Mouse (Mus musculus) CH12.LX (cell line): ENCODE data around the gene Pou4f2. TPM values are rescaled to one million over a fixed set of nuclear protein-coding genes. Genes with fewer than 3 reads are reported as not detected.

Experiments used
- DNase-seq: peaks from one replicate; pipeline ENCODE4 v3.0.0-alpha.2; 2013; ENCODE audit errors: extremely low read depth
- H3K27ac ChIP-seq: 2 replicates; pipeline ENCODE4 v1.5.1; 2012; ENCODE audit warnings: low read depth, mild to moderate bottlenecking, control low read depth, moderate library complexity; ENCODE audit not compliant: insufficient read depth
- H3K27me3 ChIP-seq: replicated peaks from 2 replicates; pipeline ENCODE3; 2012; ENCODE audit warnings: inconsistent platforms
- H3K36me3 ChIP-seq, 2 experiments: replicated peaks in 1 of 2; 2 replicates each; pipeline versions ENCODE3 to v1.6.1; 2012; ENCODE audit warnings: inconsistent platforms in 1 of 2, low read length in 1 of 2, mild to moderate bottlenecking in 1 of 2, mixed read lengths in 1 of 2, moderate library complexity in 1 of 2; ENCODE audit not compliant: control insufficient read depth in 1 of 2, insufficient read depth in 1 of 2
- H3K4me1 ChIP-seq, 2 experiments: 2 replicates each; pipeline ENCODE4 v1.6.1; 2012; ENCODE audit warnings: inconsistent platforms in 1 of 2, moderate library complexity in 1 of 2; ENCODE audit not compliant: insufficient read depth in 2 of 2, control insufficient read depth in 1 of 2
- H3K4me2 ChIP-seq: 2 replicates; pipeline ENCODE4 v1.6.1; 2012; ENCODE audit warnings: low read depth, mild to moderate bottlenecking, control low read depth; ENCODE audit not compliant: poor library complexity, insufficient read depth, severe bottlenecking
- H3K4me3 ChIP-seq, 3 experiments: fragments of 150-350 bp in 1 of 3; sonication (generic) in 1 of 3; replicated peaks in 1 of 3; 2 replicates each; pipeline versions ENCODE3 to v1.5.1; 2011 to 2012; ENCODE audit warnings: low read depth in 2 of 3, low read length in 2 of 3, mild to moderate bottlenecking in 2 of 3, moderate library complexity in 2 of 3, control low read depth in 1 of 3, improper control_type of control experiment in 1 of 3, inconsistent platforms in 1 of 3, mixed read lengths in 1 of 3; ENCODE audit not compliant: poor library complexity in 1 of 3
- H3K79me2 ChIP-seq: replicated peaks from 2 replicates; pipeline ENCODE4 v1.6.1; 2012; ENCODE audit warnings: mild to moderate bottlenecking, moderate library complexity; ENCODE audit not compliant: control insufficient read depth, poor library complexity, insufficient read depth, severe bottlenecking; ENCODE audit errors: extremely low read depth
- H3K9ac ChIP-seq: 2 replicates; pipeline ENCODE4 v1.6.1; 2012; ENCODE audit warnings: low read depth, mild to moderate bottlenecking, control low read depth, moderate library complexity; ENCODE audit not compliant: insufficient read depth
- H3K9me3 ChIP-seq: replicated peaks from 2 replicates; pipeline ENCODE3; 2012; ENCODE audit warnings: low read length, inconsistent platforms, mixed read lengths
- CHD1 ChIP-seq: IDR thresholded peaks from 2 replicates; pipeline ENCODE4 v1.6.1; 2012; ENCODE audit warnings: low read depth, low read length, improper control_type of control experiment, inconsistent platforms
- CTCF ChIP-seq, 2 experiments: IDR thresholded peaks in 1 of 2; conservative IDR thresholded peaks in 1 of 2; 2 replicates each; pipeline ENCODE4 v1.5.1; 2011 to 2012; ENCODE audit warnings: low read depth in 2 of 2, low read length in 2 of 2, improper control_type of control experiment in 1 of 2, inconsistent platforms in 1 of 2, mild to moderate bottlenecking in 1 of 2, moderate library complexity in 1 of 2
- ETS1 ChIP-seq: conservative IDR thresholded peaks from 2 replicates; pipeline ENCODE4 v1.6.1; 2012; ENCODE audit warnings: low read depth, mild to moderate bottlenecking, inconsistent platforms, low read length, improper control_type of control experiment, moderate library complexity
- GABPA ChIP-seq: IDR thresholded peaks from 2 replicates; pipeline ENCODE4 v1.6.1; 2012; ENCODE audit warnings: low read depth, low read length, improper control_type of control experiment, inconsistent platforms; ENCODE audit not compliant: insufficient replicate concordance
- IRF4 ChIP-seq: IDR thresholded peaks from 2 replicates; pipeline ENCODE4 v1.6.1; 2014; ENCODE audit warnings: low read depth, mild to moderate bottlenecking, inconsistent platforms, low read length, improper control_type of control experiment
- KAT2A ChIP-seq: IDR thresholded peaks from 2 replicates; pipeline ENCODE4 v1.6.1; 2012; ENCODE audit warnings: low read length, improper control_type of control experiment, inconsistent platforms; ENCODE audit not compliant: insufficient replicate concordance
- MAFK ChIP-seq: IDR thresholded peaks from 2 replicates; pipeline ENCODE4 v1.6.1; 2011; ENCODE audit warnings: low read length, improper control_type of control experiment; ENCODE audit not compliant: insufficient replicate concordance
- MAX ChIP-seq: IDR thresholded peaks from 2 replicates; pipeline ENCODE4 v1.6.1; 2011; ENCODE audit warnings: low read length, improper control_type of control experiment
- MEF2A ChIP-seq: IDR thresholded peaks from 2 replicates; pipeline ENCODE4 v1.6.1; 2014; ENCODE audit warnings: low read depth, mild to moderate bottlenecking, inconsistent platforms, low read length, improper control_type of control experiment, borderline replicate concordance
- MXI1 ChIP-seq: IDR thresholded peaks from 2 replicates; pipeline ENCODE4 v1.6.1; 2011; ENCODE audit warnings: mild to moderate bottlenecking, low read depth, low read length, improper control_type of control experiment
- PAX5 ChIP-seq: IDR thresholded peaks from 2 replicates; pipeline ENCODE4 v1.6.1; 2012; ENCODE audit warnings: low read length, inconsistent platforms, mixed read lengths
- POLR2A ChIP-seq: IDR thresholded peaks from 2 replicates; pipeline ENCODE4 v1.6.1; 2011; ENCODE audit warnings: low read depth, mild to moderate bottlenecking, improper control_type of control experiment, low read length
- UBTF ChIP-seq: IDR thresholded peaks from 2 replicates; pipeline ENCODE4 v1.6.1; 2012; ENCODE audit warnings: low read depth, mild to moderate bottlenecking, inconsistent platforms, low read length, improper control_type of control experiment, moderate library complexity
- USF2 ChIP-seq: conservative IDR thresholded peaks from 2 replicates; pipeline ENCODE4 v1.6.1; 2011; ENCODE audit warnings: low read depth, low read length, improper control_type of control experiment
- ZKSCAN1 ChIP-seq: IDR thresholded peaks from 2 replicates; pipeline ENCODE4 v1.6.1; 2012; ENCODE audit warnings: low read depth, inconsistent platforms, low read length, improper control_type of control experiment, borderline replicate concordance
- ZMIZ1 ChIP-seq: IDR thresholded peaks from 2 replicates; pipeline ENCODE4 v1.6.1; 2012; ENCODE audit warnings: low read depth, mild to moderate bottlenecking, inconsistent platforms, low read length, improper control_type of control experiment
- dilution Hi-C: fragments of 300-500 bp; cut with MboI; formaldehyde crosslinking; loops from 2 replicates; pipeline ENCODE4 v1.14.3; 2020; ENCODE audit warnings: low sequenced_read_pairs; ENCODE audit not compliant: extremely low pct_unique_long_range_greater_than_20kb, extremely low pct_ligation_motif_present
- in situ Hi-C: fragments of 300-500 bp; cut with MboI; formaldehyde crosslinking; loops from 3 replicates; pipeline ENCODE4 v1.14.3; 2019; ENCODE audit warnings: low sequenced_read_pairs, low pct_ligation_motif_present, low pct_unique_long_range_greater_than_20kb, mixed read lengths
- polyA plus RNA-seq: library from polyadenylated mRNA; unstranded; fragments of >175 nt; gene quantifications from 2 replicates; pipeline ENCODE4 v1.2.1, GENCODE M21; 2012; ENCODE audit warnings: low read depth; ENCODE audit not compliant: insufficient read length
- total RNA-seq, 2 experiments: library from RNA; depleted of rRNA; stranded (reverse); fragments of 300-350 nt in 1 of 2; fragments of >200 nt in 1 of 2; gene quantifications; 2 replicates each; pipeline ENCODE4 v1.2.3; 2012 to 2014

Gene Pou4f2
- total and polyA plus RNA-seq, 3 experiments, result not detected

- no peaks in the 10 kb centered on the region for H3K27me3 ChIP-seq
- peaks cover 2% of the 10 kb centered on the region for H3K9me3 ChIP-seq
- H3K4me2 ChIP-seq, result no peak overlapping the region
- H3K36me3 ChIP-seq, result no peaks in the 10 kb centered on the region
- in situ Hi-C loops, result no loop called here
- DNase-seq, result no peak
- no peaks in the 10 kb centered on the region for H3K79me2 ChIP-seq
- H3K4me1 ChIP-seq, result peaks cover 0 to 11% of the 10 kb centered on the region in 2 experiments; a peak in 2 of 4 replicates
- dilution Hi-C loops, result no loop called here
- H3K4me3 ChIP-seq, result no peak overlapping the region
- H3K27ac ChIP-seq, result no peak overlapping the region
- TF ChIP-seq CHD1, result no peak
- no peak for TF ChIP-seq MXI1
- no peak for TF ChIP-seq MEF2A
- no peak for TF ChIP-seq ZMIZ1
- no peak for TF ChIP-seq PAX5
- no peak for TF ChIP-seq MAX
- no peak for TF ChIP-seq POLR2A
- H3K9ac ChIP-seq, result no peak overlapping the region
Observed at GRCm38 (mm10) chr8:78463941-78464340, 27.5 kb upstream of the Pou4f2 start.

GRCm38 (mm10) chr8:78456441-78456840 is 20.0 kb upstream of the Pou4f2 start:
- no peaks in the 10 kb centered on the region for H3K9me3 ChIP-seq
- no peaks in the 10 kb centered on the region for H3K36me3 ChIP-seq
- no peaks in the 10 kb centered on the region for H3K27me3 ChIP-seq
- in situ Hi-C loops, result no loop called here
- no peak overlapping the region for H3K4me3 ChIP-seq
- DNase-seq, result no peak
- no peaks in the 10 kb centered on the region for H3K79me2 ChIP-seq
- TF ChIP-seq MAFK (no peak), CTCF (conservative IDR thresholded peaks at IDR 0.05 in 1 of 2, IDR thresholded peaks at IDR 0.05 in 1 of 2; ENCODE audit: low read depth in 2 of 2, low read length in 2 of 2) (no peak), KAT2A (no peak), MAX (no peak), GABPA (no peak), ZKSCAN1 (no peak), USF2 (no peak), ETS1 (no peak), UBTF (no peak)
- H3K4me2 ChIP-seq, result no peak overlapping the region
- dilution Hi-C loops, result no loop called here
- peaks cover 0 to 3% of the 10 kb centered on the region in 2 experiments; a peak in 2 of 4 replicates for H3K4me1 ChIP-seq
- no peak overlapping the region for H3K27ac ChIP-seq
- no peak overlapping the region for H3K9ac ChIP-seq

- Histone ChIP-seq H3K4me3 (no peak overlapping the region), H3K27me3 (no peaks in the 10 kb centered on the region), H3K79me2 (no peaks in the 10 kb centered on the region), H3K9me3 (no peaks in the 10 kb centered on the region), H3K4me1 (no peaks in the 10 kb centered on the region; a peak in 1 of 4 replicates), H3K36me3 (no peaks in the 10 kb centered on the region), H3K4me2 (no peak overlapping the region), H3K27ac (no peak overlapping the region), H3K9ac (no peak overlapping the region)
- DNase-seq, result no peak
- TF ChIP-seq ZKSCAN1, result no peak
- TF ChIP-seq IRF4, result no peak
- TF ChIP-seq GABPA, result no peak
- no peak for TF ChIP-seq MEF2A
- in situ Hi-C loops, result no loop called here
- dilution Hi-C loops, result no loop called here
Observed at GRCm38 (mm10) chr8:78442781-78443180, 6.3 kb upstream of the Pou4f2 start.
